Mouse (Mus musculus): ENCODE measurements around the gene Fcgr3. TPM values are rescaled to one million over a fixed set of nuclear protein-coding genes. Genes with fewer than 3 reads are reported as not detected.

The Fcgr3 gene
- polyA plus RNA-seq, 1 experiment from 2014 or later, result 8.3 TPM

GRCm38 (mm10) chr1:171018737-171019136, 46.0 kb downstream of the Fcgr3 start, which contains the start of gene Fcgr4:
TSS of gene Fcgr4 (plus strand) at chr1:171018920.
- Histone ChIP-seq H3K4me2 (ENCODE audit: low read length) (no peak within 1 kb of the TSS), H3K9me3 (replicated peaks; ENCODE audit: control insufficient read depth, low read length) (no peaks in the 10 kb centered on the region), H3K9ac (ENCODE audit: low read length) (no peak within 1 kb of the TSS), H3K27me3 (replicated peaks; ENCODE audit: control insufficient read depth, insufficient read depth, low read length) (no peaks in the 10 kb centered on the region), H3K36me3 (ENCODE audit: control insufficient read depth, insufficient read depth, low read length) (no peaks in the 10 kb centered on the region), H3K27ac (ENCODE audit: low read depth, low read length) (no peak within 1 kb of the TSS), H3K4me1 (ENCODE audit: control insufficient read depth, insufficient read depth, low read length) (no peaks in the 10 kb centered on the region), H3K4me3 (ENCODE audit: low read depth, low read length) (no peak within 1 kb of the TSS)
- no peak for ATAC-seq
- WGBS, result 93% methylated on average over 2 of the region's 2 CpGs
- DNase-seq (ENCODE audit: low spot score), result no peak

GRCm38 (mm10) chr1:171017468-171018158, 47.1 kb downstream of the Fcgr3 start:
- ATAC-seq (no peak), DNase-seq (ENCODE audit: low spot score) (no peak)
- no peaks in the 10 kb centered on the region for H3K9me3 ChIP-seq (replicated peaks; ENCODE audit: control insufficient read depth, low read length)
- H3K4me1 ChIP-seq (ENCODE audit: control insufficient read depth, insufficient read depth, low read length), result no peaks in the 10 kb centered on the region
- H3K4me2 ChIP-seq (ENCODE audit: low read length), result no peak overlapping the region
- no peak overlapping the region for H3K4me3 ChIP-seq (ENCODE audit: low read depth, low read length)
- H3K9ac ChIP-seq (ENCODE audit: low read length), result no peak overlapping the region
- no peaks in the 10 kb centered on the region for H3K36me3 ChIP-seq (ENCODE audit: control insufficient read depth, insufficient read depth, low read length)
- WGBS, result 58% methylated on average over 6 of the region's 6 CpGs
- no peaks in the 10 kb centered on the region for H3K27me3 ChIP-seq (replicated peaks; ENCODE audit: control insufficient read depth, insufficient read depth, low read length)
- H3K27ac ChIP-seq (ENCODE audit: low read depth, low read length), result no peak overlapping the region

GRCm38 (mm10) chr1:171016676-171017356, 47.9 kb downstream of the Fcgr3 start:
- no peaks in the 10 kb centered on the region for H3K27me3 ChIP-seq (replicated peaks; ENCODE audit: control insufficient read depth, insufficient read depth, low read length)
- ATAC-seq, result no peak

GRCm38 (mm10) chr1:171011733-171012132, 53.0 kb downstream of the Fcgr3 start:
- Histone ChIP-seq H3K4me2 (ENCODE audit: low read length) (no peak overlapping the region), H3K27ac (ENCODE audit: low read depth, low read length) (no peak overlapping the region), H3K4me3 (ENCODE audit: low read depth, low read length) (no peak overlapping the region), H3K27me3 (replicated peaks; ENCODE audit: control insufficient read depth, insufficient read depth, low read length) (no peaks in the 10 kb centered on the region), H3K9ac (ENCODE audit: low read length) (no peak overlapping the region), H3K9me3 (replicated peaks; ENCODE audit: control insufficient read depth, low read length) (no peaks in the 10 kb centered on the region), H3K4me1 (ENCODE audit: control insufficient read depth, insufficient read depth, low read length) (no peaks in the 10 kb centered on the region), H3K36me3 (ENCODE audit: control insufficient read depth, insufficient read depth, low read length) (no peaks in the 10 kb centered on the region)
- DNase-seq (ENCODE audit: low spot score) (no peak), ATAC-seq (no peak)
- WGBS, result 79% methylated on average over 4 of the region's 4 CpGs

More at GRCm38 (mm10) chr1:171016676-171017356, 47.9 kb downstream of the Fcgr3 start:
- no peak overlapping the region for H3K9ac ChIP-seq (ENCODE audit: low read length)
- 94% methylated on average over 6 of the region's 6 CpGs for WGBS
- no peaks in the 10 kb centered on the region for H3K9me3 ChIP-seq (replicated peaks; ENCODE audit: control insufficient read depth, low read length)
- no peak overlapping the region for H3K4me3 ChIP-seq (ENCODE audit: low read depth, low read length)
- H3K27ac ChIP-seq (ENCODE audit: low read depth, low read length), result no peak overlapping the region
- DNase-seq (ENCODE audit: low spot score), result no peak
- H3K4me2 ChIP-seq (ENCODE audit: low read length), result no peak overlapping the region
- no peaks in the 10 kb centered on the region for H3K36me3 ChIP-seq (ENCODE audit: control insufficient read depth, insufficient read depth, low read length)
- no peaks in the 10 kb centered on the region for H3K4me1 ChIP-seq (ENCODE audit: control insufficient read depth, insufficient read depth, low read length)

- no peaks in the 10 kb centered on the region for H3K27me3 ChIP-seq (replicated peaks; ENCODE audit: control insufficient read depth, insufficient read depth, low read length)
- no peak overlapping the region for H3K4me3 ChIP-seq (ENCODE audit: low read depth, low read length)
- ATAC-seq (no peak), DNase-seq (ENCODE audit: low spot score) (no peak)
- H3K27ac ChIP-seq (ENCODE audit: low read depth, low read length), result no peak overlapping the region
- no peaks in the 10 kb centered on the region for H3K4me1 ChIP-seq (ENCODE audit: control insufficient read depth, insufficient read depth, low read length)
- H3K36me3 ChIP-seq (ENCODE audit: control insufficient read depth, insufficient read depth, low read length), result no peaks in the 10 kb centered on the region
- 93% methylated on average over 2 of the region's 2 CpGs for WGBS
- H3K9ac ChIP-seq (ENCODE audit: low read length), result no peak overlapping the region
- no peaks in the 10 kb centered on the region for H3K9me3 ChIP-seq (replicated peaks; ENCODE audit: control insufficient read depth, low read length)
- H3K4me2 ChIP-seq (ENCODE audit: low read length), result no peak overlapping the region
Observed at GRCm38 (mm10) chr1:171006905-171007304, 57.8 kb downstream of the Fcgr3 start.

- Histone ChIP-seq H3K4me1 (ENCODE audit: control insufficient read depth, insufficient read depth, low read length) (no peaks in the 10 kb centered on the region), H3K36me3 (ENCODE audit: control insufficient read depth, insufficient read depth, low read length) (no peaks in the 10 kb centered on the region), H3K4me3 (ENCODE audit: low read depth, low read length) (no peak overlapping the region), H3K27ac (ENCODE audit: low read depth, low read length) (no peak overlapping the region), H3K27me3 (replicated peaks; ENCODE audit: control insufficient read depth, insufficient read depth, low read length) (no peaks in the 10 kb centered on the region), H3K4me2 (ENCODE audit: low read length) (no peak overlapping the region), H3K9ac (ENCODE audit: low read length) (no peak overlapping the region), H3K9me3 (replicated peaks; ENCODE audit: control insufficient read depth, low read length) (no peaks in the 10 kb centered on the region)
- DNase-seq (ENCODE audit: low spot score) (no peak), ATAC-seq (no peak)
- 91% methylated on average over 4 of the region's 4 CpGs for WGBS
Observed at GRCm38 (mm10) chr1:171006335-171006734, 58.4 kb downstream of the Fcgr3 start.

- Histone ChIP-seq H3K36me3 (ENCODE audit: control insufficient read depth, insufficient read depth, low read length) (no peaks in the 10 kb centered on the region), H3K4me2 (ENCODE audit: low read length) (no peak overlapping the region), H3K4me3 (ENCODE audit: low read depth, low read length) (no peak overlapping the region), H3K4me1 (ENCODE audit: control insufficient read depth, insufficient read depth, low read length) (no peaks in the 10 kb centered on the region), H3K27me3 (replicated peaks; ENCODE audit: control insufficient read depth, insufficient read depth, low read length) (no peaks in the 10 kb centered on the region), H3K9me3 (replicated peaks; ENCODE audit: control insufficient read depth, low read length) (no peaks in the 10 kb centered on the region), H3K9ac (ENCODE audit: low read length) (no peak overlapping the region), H3K27ac (ENCODE audit: low read depth, low read length) (no peak overlapping the region)
- DNase-seq (ENCODE audit: low spot score), result no peak
- ATAC-seq, result no peak
Observed at GRCm38 (mm10) chr1:171005586-171005985, 59.1 kb downstream of the Fcgr3 start.

- H3K9me3 ChIP-seq (replicated peaks; ENCODE audit: control insufficient read depth, low read length), result no peaks in the 10 kb centered on the region
- no peak overlapping the region for H3K27ac ChIP-seq (ENCODE audit: low read depth, low read length)
- ATAC-seq (no peak), DNase-seq (ENCODE audit: low spot score) (no peak)
- H3K9ac ChIP-seq (ENCODE audit: low read length), result no peak overlapping the region
- no peaks in the 10 kb centered on the region for H3K36me3 ChIP-seq (ENCODE audit: control insufficient read depth, insufficient read depth, low read length)
- H3K27me3 ChIP-seq (replicated peaks; ENCODE audit: control insufficient read depth, insufficient read depth, low read length), result no peaks in the 10 kb centered on the region
- no peaks in the 10 kb centered on the region for H3K4me1 ChIP-seq (ENCODE audit: control insufficient read depth, insufficient read depth, low read length)
- WGBS, result 72% methylated on average over 6 of the region's 6 CpGs
- H3K4me2 ChIP-seq (ENCODE audit: low read length), result no peak overlapping the region
- H3K4me3 ChIP-seq (ENCODE audit: low read depth, low read length), result no peak overlapping the region
Observed at GRCm38 (mm10) chr1:171005081-171005480, 59.7 kb downstream of the Fcgr3 start.

All from forebrain, embryonic 14.5 days (tissue).